Mouse (Mus musculus) heart, adult 2 months (tissue): ENCODE measurements around the gene Ubxn10.

ENCODE experiments used
- CTCF ChIP-seq: fragments of 200-600 bp; IDR thresholded peaks from 2 replicates; pipeline ENCODE4 v1.8.1; 2022; ENCODE audit warnings: antibody characterized with exemption, mild to moderate bottlenecking, moderate library complexity
- EP300 ChIP-seq: fragments of 200-500 bp; IDR thresholded peaks from 2 replicates; pipeline ENCODE4 v1.6.1; 2011; ENCODE audit warnings: low read depth, low read length, control low read depth; ENCODE audit not compliant: insufficient read depth
- POLR2A ChIP-seq: fragments of 200-500 bp; IDR thresholded peaks from 2 replicates; pipeline ENCODE4 v1.6.1; 2011; ENCODE audit warnings: mild to moderate bottlenecking, low read depth, low read length, control low read depth; ENCODE audit not compliant: insufficient read depth

DNA sequence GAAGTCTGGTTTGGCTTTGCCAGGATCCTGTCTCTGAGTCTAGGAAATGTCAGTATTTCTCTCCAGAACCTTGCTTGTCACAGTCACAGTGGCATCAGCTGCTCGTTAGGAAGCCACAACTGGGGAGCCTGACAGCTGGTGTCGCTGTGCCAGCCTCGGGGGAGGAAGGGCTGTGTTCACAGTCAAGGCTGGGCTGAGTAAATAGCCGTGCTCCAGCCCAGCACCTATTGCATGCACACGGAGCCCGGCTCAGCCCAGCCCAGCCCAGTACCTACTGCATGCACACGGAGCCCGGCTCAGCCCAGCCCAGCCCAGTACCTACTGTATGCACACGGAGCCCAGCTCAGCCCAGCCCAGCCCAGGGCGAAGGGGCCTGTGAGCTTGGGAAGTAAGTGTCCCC, 10.9 kb upstream of the Ubxn10 start:
- no peak for TF ChIP-seq CTCF
- no peak for TF ChIP-seq POLR2A
- TF ChIP-seq EP300, result no peak
